ENCODE assay signal across 16 mouse cellular contexts in genomic region chr15:61660581-61660980, GRCm38 (mm10).
DNase-seq lines count a peak whose midpoint lies in the region; ATAC-seq and TF ChIP-seq lines count a peak whose summit lies in the region.
"Had no signal": no experiment of that assay in that cellular context is flagged by ENCODE, and none has a peak within 500 bp of the region (broad histone marks: within the 10 kb centered on the region; RNA-seq: fewer than 3 reads in every experiment).

No protein-coding gene starts in this region.

- H3K4me2 ChIP-seq in kidney, embryonic 14.5 days (replicated peaks; ENCODE audit: low read depth, low read length) = no peak overlapping the region
- H3K4me2 ChIP-seq: embryonic facial prominence, embryonic 12.5 days; heart, embryonic 11.5 days; liver, embryonic 11.5 days; lung, embryonic 15.5 days; neural tube, embryonic 13.5 days had no signal

- TF ChIP-seq POLR2A in kidney, adult 2 months (IDR thresholded peaks at IDR 0.05; ENCODE audit: low read depth, low read length) = no peak

- no peak overlapping the region for H3K27ac ChIP-seq in kidney, adult 2 months (ENCODE audit: insufficient read depth, low read depth, low read length)
- H3K27ac ChIP-seq in kidney, embryonic 14.5 days (ENCODE audit: low read depth, low read length) = no peak overlapping the region
- H3K27ac ChIP-seq: embryonic facial prominence, embryonic 12.5 days; lung, embryonic 15.5 days; neural tube, embryonic 13.5 days had no signal

- WGBS in kidney, adult 2 months = 47% methylated on average over 3 of the region's 3 CpGs
- 48% methylated on average over 3 of the region's 3 CpGs for WGBS in kidney, embryonic 14.5 days

- H3K4me3 ChIP-seq in kidney, adult 2 months (ENCODE audit: insufficient read depth, low read depth, low read length) = no peak overlapping the region
- no peak overlapping the region for H3K4me3 ChIP-seq in kidney, embryonic 14.5 days (ENCODE audit: low read length)
- H3K4me3 ChIP-seq: embryonic facial prominence, embryonic 12.5 days; lung, embryonic 15.5 days; neural tube, embryonic 13.5 days had no signal

- H3K9ac ChIP-seq in kidney, embryonic 14.5 days (ENCODE audit: low read depth, low read length) = no peak overlapping the region
- H3K9ac ChIP-seq: embryonic facial prominence, embryonic 12.5 days; lung, embryonic 15.5 days; neural tube, embryonic 13.5 days had no signal

- H3K9me3 ChIP-seq in kidney, embryonic 14.5 days (ENCODE audit: control insufficient read depth, low read length) = no peaks in the 10 kb centered on the region
- H3K9me3 ChIP-seq: embryonic facial prominence, embryonic 12.5 days; lung, embryonic 15.5 days; neural tube, embryonic 13.5 days had no signal

- no peak for TF ChIP-seq CTCF in kidney, adult 2 months (conservative IDR thresholded peaks at IDR 0.05; ENCODE audit: insufficient read depth, insufficient read length, low read depth, low read length)

- H3K27me3 ChIP-seq in kidney, adult 2 months (replicated peaks; ENCODE audit: control insufficient read depth, insufficient read depth, low read length) = no peaks in the 10 kb centered on the region
- H3K27me3 ChIP-seq in kidney, embryonic 14.5 days (ENCODE audit: control insufficient read depth, insufficient read depth, low read length) = no peaks in the 10 kb centered on the region
- H3K27me3 ChIP-seq: embryonic facial prominence, embryonic 12.5 days; lung, embryonic 15.5 days; neural tube, embryonic 13.5 days had no signal

- ATAC-seq in kidney, embryonic 14.5 days (ENCODE audit: low FRiP score, low TSS enrichment) = no peak

- H3K36me3 ChIP-seq in kidney, adult 2 months (ENCODE audit: control insufficient read depth, insufficient read depth, low read length) = no peaks in the 10 kb centered on the region
- no peaks in the 10 kb centered on the region for H3K36me3 ChIP-seq in kidney, embryonic 14.5 days (ENCODE audit: control insufficient read depth, insufficient read depth, low read length)
- H3K36me3 ChIP-seq: embryonic facial prominence, embryonic 12.5 days; lung, embryonic 15.5 days; neural tube, embryonic 13.5 days had no signal

- DNase-seq in kidney, adult 2 months = peak; percentile 17
- peak; percentile 3 for DNase-seq in testis, postnatal 14 days (ENCODE audit: low spot score)
- DNase-seq in testis, postnatal 10 days (ENCODE audit: low spot score) = no peak
- DNase-seq in cerebellum, postnatal 36 days = peak; percentile 22 to 48
- no peak for DNase-seq in frontal cortex, adult 2 months (ENCODE audit: extremely low spot score in 1 of 2, low spot score in 1 of 2)
- DNase-seq in gastrocnemius, postnatal 10 days = no peak
- DNase-seq: adrenal gland, postnatal 36 days; gastrocnemius, postnatal 36 days; heart, postnatal 4 days; thymus, postnatal 14 days had no signal

- no peaks in the 10 kb centered on the region; the same call in 1 of the 2 replicates for H3K4me1 ChIP-seq in kidney, adult 2 months (ENCODE audit: control insufficient read depth, insufficient read depth, low read length)
- no peaks in the 10 kb centered on the region for H3K4me1 ChIP-seq in kidney, embryonic 14.5 days (ENCODE audit: control insufficient read depth, insufficient read depth, low read length)
- H3K4me1 ChIP-seq: embryonic facial prominence, embryonic 12.5 days; lung, embryonic 15.5 days; neural tube, embryonic 13.5 days had no signal

Comparison
In these comparisons a context has a peak if more than half of its experiments do, and no peak if none do; other contexts are left out.
1. DNase-seq: peak in kidney, adult 2 months (single experiment), testis, postnatal 14 days (single experiment) and cerebellum, postnatal 36 days (2 of 2); none in testis, postnatal 10 days (single experiment), frontal cortex, adult 2 months (0 of 2) and gastrocnemius, postnatal 10 days (single experiment).